Mouse (Mus musculus) mature B cell (primary cell): ENCODE data around the gene Carns1.

Experiments used
- in situ Hi-C: fragments of 300-500 bp; cut with MboI; formaldehyde crosslinking; loops from 2 replicates; pipeline ENCODE4 v1.14.3; 2019

Gene Carns1

GRCm38 (mm10) chr19:4171393-4172290 is 3.6 kb downstream of the Carns1 start:
- in situ Hi-C loops, result no loop called here

- in situ Hi-C loops, result no loop called here
These were observed 4.4 kb downstream of the Carns1 start for GRCm38 (mm10) chr19:4170723-4171392.

DNA sequence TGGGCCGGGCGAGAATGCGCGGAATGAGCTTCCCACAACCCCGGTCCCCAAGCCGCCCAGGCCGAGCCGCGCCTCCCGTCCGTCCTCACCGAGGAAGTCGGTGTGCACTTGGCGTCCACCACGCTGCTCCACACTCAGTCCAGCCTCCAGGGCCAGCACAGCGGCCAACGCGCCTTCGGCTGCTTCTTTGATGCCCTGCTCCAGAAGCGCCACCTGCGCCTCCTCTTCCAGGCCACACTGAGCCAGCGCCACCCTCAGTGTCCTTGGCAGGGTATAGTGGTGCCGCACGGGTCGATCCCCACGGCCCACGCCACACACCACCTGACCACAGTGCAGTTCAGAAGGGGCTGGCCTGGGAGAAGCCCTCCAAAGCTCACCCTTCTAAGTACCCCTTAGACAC is 5.5 kb downstream of the Carns1 start:
- in situ Hi-C loops, result no loop called here

- in situ Hi-C loops, result no loop called here
These were observed 5.9 kb downstream of the Carns1 start for GRCm38 (mm10) chr19:4169378-4169784.

GRCm38 (mm10) chr19:4166678-4167476 is 8.4 kb downstream of the Carns1 start:
- in situ Hi-C loops, result no loop called here

DNA sequence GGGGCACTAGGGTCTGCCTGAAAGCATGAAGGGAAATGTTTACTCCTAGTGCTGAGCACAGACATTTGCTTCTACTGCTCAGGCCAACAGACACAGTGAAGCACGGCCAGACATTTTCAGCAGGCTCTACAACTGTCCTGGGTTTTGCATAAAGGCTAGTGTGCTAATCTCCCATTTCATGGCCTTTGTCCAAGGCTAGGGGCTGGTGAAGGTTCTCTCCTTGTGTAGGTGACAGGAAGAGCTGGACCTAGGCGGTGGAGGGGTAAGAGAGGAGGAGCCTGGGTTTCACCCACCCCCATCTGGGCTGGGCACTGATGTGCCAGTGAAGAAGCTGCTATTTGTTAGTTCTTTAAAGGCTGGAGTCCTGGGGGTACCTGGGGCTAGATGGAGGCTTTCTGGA is 10.6 kb downstream of the Carns1 start:
- in situ Hi-C loops, result no loop called here

GRCm38 (mm10) chr19:4164100-4164499 is 11.2 kb downstream of the Carns1 start:
- in situ Hi-C loops, result no loop called here

DNA sequence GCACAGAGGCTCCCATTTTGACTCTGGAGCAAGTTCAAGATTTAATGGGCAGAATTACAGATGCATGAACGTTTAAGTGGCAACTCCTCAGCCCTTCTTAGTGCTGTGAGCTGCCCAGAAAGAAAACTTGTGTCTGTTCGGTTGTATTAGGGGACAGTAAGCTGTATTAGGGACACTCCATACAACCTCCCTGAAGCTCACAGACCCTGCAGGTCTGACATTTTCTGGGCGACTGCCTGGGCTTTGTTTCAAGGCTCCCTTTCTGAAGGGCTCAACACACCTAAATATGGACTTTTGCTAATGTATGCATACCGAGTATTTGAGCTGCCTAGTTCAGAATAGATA is 11.8 kb downstream of the Carns1 start:
- in situ Hi-C loops, result no loop called here

- in situ Hi-C loops, result no loop called here
These were observed 12.4 kb downstream of the Carns1 start, which contains the start of gene Rps6kb2 for GRCm38 (mm10) chr19:4162646-4163542. Gene Rps6kb2, minus strand, starts transcription at chr19:4163354.

DNA sequence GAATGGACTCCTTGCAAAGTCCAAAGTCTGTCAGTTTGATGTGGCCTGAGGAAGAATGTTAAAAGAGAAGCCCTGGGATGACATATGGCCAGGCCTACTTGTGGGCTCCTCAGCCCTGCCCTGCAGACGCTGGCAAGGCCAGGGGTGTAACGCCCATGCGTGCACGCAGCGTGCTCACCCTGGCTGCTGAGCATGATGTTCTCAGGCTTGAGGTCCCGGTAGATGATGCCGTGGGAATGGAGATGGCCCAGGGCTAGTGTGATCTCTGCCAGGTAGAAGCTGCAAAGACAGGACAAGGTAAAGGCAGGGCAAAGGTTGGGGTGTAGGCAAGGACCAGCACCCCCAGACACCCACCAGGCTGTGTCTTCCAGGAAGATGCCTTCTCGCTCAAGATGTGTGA is 16.2 kb downstream of the Carns1 start:
- in situ Hi-C loops, result no loop called here

- in situ Hi-C loops, result no loop called here
These were observed 18.5 kb downstream of the Carns1 start for GRCm38 (mm10) chr19:4156771-4157170.

DNA sequence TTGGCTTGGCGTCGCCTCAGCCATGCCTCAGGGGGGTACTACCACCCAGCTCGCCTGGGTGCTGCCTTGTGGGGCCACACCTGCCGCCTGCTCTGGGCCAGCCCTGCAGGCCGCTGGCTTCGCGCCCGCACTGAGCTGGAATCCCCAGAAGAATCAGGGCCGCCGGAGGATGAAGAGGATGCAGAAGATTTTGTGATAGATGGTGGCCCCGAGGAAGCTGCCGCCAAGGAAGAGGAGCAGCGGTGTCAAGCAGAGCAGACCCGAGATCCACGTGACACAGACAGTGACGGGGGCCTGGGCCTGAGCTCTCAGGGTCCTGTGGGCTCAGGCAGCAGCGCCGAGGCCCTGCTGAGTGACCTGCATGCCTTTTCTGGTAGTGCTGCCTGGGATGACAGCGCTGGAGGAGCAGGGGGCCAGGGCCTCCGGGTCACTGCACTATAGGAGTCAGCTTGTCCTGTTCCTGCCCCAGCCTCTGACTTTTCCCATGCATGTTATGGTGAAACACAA is 19.2 kb downstream of the Carns1 start:
- in situ Hi-C loops, result no loop called here

GRCm38 (mm10) chr19:4155223-4156072 is 19.8 kb downstream of the Carns1 start:
- in situ Hi-C loops, result no loop called here

DNA sequence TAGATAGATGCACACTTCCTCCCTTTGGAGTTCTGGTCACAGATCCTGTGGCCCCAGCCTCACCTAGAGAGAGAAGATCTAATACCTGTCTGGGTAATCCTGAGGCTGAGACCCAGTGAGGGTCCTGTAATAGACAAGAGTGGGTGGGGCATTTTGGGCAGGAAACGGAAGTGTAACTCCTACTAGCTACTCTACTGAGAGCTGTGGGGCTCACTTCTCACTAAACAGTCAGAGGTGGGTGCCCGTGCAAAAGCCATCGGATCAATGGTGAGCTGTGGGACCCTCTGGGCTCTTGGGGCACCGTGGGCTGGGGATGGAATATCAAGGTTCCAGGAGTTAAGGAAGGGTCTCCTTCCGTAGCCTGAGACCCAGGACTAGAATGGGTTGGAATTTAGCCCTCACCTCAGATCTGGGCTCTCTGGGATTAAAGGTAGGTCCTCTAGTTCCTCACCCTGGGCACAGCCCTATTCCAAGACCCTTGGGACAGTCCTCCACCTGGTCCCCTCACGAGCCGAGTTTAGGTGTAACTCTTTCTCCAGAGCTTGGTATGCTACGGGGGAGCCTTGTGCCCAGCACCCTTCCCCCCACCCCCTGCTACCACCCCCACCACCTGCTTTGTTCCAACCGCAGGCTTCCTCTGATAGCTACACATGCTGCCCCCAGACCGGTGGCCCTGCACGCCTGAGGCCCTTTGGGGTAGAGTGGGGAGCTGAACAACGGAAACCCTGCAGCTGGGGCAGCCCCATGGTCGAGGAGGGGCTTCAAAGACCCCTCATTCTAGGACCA is 20.6 kb downstream of the Carns1 start:
- in situ Hi-C loops, result no loop called here

GRCm38 (mm10) chr19:4153232-4153654 is 22.0 kb downstream of the Carns1 start, which contains the start of gene Ptprcap:
Gene Ptprcap, plus strand, starts transcription at chr19:4153604.
- in situ Hi-C loops, result no loop called here

DNA sequence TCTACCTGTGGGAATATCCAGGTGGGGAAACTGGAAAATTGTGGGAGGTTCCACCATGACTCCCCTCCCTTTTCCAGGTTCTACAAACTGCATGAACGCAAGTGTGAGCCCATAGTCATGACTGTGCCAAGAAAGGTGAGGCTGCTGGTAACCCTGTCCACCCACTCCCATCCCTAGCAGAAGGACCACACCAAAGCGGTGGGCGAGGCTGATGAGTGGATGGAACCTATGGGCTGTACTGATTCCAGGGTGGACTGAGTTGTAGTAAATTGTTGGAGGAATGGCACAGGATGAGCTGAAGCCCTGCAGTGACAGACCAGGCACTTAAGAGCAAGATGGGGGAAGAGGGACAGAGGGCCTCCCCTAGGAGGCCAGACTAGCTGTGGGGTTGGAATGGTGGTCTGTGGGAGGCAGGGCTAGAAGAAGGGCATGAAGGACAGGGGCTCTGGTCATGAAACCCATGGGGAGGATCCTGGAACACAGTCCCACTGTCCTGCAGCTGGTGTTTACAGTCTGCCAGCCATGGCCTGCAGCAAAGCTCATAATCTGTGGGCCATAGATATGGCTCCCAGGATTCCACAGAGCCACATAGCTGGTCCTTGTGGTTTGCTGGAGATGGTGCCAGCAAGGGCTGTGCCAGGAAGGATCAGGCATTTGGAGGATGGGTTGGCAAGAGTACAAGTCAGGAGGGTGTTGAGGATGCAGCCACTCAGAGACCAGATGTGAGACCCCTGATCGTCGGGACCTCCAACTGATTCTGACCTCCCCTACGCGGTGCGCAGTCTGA is 22.6 kb downstream of the Carns1 start:
- in situ Hi-C loops, result no loop called here

GRCm38 (mm10) chr19:4151898-4152297 is 23.4 kb downstream of the Carns1 start:
- in situ Hi-C loops, result no loop called here

- in situ Hi-C loops, result no loop called here
These were observed 23.8 kb downstream of the Carns1 start for GRCm38 (mm10) chr19:4151488-4151860.
